Mouse (Mus musculus): ENCODE results near the gene Gm11639.

Gm11639 gene

DNA sequence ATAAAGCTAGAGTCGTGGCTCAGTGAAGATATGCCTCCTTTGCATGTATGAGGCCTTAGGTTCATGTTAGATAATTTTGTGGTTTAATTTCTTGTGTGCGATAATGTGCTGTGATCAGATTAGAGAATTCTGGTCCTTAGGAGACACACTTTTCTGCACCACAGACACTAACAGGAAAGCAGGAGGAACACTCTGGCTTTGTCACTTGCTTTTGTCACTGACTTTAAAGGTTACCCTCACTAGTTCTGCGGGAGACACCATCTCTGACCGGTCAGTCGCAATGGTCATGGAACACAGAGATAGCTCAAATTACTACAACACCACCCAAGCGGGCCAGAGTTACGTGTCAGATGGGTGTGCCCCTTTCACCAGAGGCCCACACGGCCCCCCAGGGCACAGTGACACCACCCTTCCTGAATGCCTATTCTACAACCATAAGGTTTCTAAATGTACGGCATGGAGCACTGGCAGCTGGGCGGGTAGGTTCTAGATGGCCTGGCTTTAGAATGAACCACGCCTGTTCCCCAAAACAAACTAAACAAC is 466.9 kb downstream of the Gm11639 start:
- no peak for DNase-seq (ENCODE audit: low spot score in 2 of 2)

- peak in 1 of 2 experiments; percentile 26 for DNase-seq (ENCODE audit: low spot score in 2 of 2)
Measured at GRCm38 (mm10) chr11:105153068-105153833, 467.7 kb downstream of the Gm11639 start.

DNA sequence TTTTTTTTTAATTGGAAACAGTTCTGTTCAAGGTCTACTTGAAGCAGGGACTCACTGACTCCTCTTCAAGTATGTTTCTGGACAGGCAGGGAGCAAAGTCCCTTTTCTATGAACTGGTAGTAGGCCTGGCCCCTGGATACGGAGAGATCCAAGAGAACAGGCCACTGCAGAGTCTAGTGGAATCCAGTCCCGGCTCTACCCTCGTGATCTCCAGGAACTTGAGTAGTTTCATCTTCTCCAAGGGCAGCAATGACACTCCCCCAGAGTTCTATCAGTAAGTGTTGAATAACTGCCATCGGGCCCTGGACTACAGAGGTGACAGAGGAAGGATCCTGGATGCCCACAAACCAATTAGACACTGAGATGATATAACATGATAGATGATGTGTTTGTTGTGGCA is 470.4 kb downstream of the Gm11639 start:
- no peak for DNase-seq (ENCODE audit: low spot score in 2 of 2)

DNA sequence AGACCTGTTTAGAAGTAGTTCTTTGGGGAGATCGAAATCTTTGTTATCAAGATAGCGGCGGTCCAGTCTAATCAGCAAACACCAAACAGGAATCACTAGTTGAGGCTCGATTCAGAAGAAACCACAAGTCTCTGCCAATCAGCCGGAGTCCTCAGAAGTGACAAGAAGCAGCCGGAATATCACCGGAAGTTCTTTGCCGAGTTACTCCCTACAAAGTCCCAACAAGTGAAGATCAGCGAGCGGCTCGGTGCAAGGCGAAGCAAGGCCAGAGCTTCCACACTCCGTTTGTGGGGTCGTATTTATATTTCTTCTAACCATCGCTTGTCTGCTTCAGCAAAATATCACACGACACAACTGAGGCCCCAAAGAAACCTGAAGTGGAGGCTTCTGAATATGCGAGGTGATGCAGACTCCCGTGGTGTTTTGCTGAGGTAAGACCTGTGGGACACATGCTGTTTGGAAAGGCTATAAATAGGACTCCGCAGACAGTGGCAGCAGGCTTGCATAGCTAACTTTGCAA is 471.3 kb downstream of the Gm11639 start:
- no peak for DNase-seq (ENCODE audit: low spot score in 2 of 2)

DNA sequence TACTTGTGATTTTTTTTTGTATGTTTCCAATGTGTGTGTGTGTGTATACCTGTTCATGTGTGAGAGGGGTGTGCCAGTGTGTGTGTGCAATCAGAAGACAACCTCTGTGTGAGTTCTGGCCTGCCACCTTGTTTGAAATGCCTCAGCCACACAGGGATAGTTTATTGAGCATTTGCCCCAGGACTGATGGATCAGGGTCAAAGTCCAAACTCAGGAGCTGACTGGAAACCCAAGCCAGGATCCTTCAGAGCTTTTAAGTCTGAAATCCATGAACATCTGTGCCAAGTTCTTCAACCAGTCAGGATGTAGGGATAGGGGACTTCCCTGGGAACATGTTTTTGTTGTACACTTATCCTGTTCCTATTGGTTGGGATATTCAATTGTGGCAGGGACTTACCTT is 472.5 kb downstream of the Gm11639 start:
- DNase-seq (ENCODE audit: low spot score in 2 of 2), result no peak

DNA sequence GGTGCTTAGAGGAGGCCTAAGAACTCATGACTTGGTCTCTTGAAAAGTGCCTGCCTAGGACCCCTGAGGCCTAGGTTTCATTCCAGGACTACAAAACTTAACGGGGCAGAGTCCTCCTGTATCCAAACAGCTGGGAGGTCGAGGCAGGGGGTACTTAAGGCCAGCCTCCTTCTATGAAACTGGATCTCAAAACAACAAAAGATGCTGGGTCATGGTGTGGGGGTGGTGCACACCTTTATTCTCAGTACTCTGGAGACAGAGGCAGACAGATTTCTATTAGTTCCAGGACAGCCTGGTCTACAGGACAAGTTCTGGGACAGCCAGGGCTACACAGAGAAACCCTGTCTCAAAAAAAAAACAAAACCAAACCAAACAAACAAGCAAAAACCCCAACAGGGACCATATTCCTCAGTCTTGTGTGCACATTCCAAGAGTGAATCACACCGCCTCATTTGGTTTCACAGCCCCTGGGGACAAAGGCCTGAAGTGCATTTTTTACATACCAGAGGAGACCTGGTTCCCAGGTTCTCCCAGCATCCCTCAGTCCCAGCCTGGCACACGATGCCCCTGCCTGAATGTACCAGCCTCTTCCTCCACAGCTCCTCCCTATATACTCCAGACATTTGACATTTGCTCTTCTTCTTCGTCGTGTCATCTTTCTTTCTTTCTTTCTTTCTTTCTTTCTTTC is 474.3 kb downstream of the Gm11639 start:
- DNase-seq (ENCODE audit: low spot score in 2 of 2), result no peak

GRCm38 (mm10) chr11:105161411-105161810 is 475.9 kb downstream of the Gm11639 start:
- DNase-seq (ENCODE audit: low spot score in 2 of 2), result no peak

DNA sequence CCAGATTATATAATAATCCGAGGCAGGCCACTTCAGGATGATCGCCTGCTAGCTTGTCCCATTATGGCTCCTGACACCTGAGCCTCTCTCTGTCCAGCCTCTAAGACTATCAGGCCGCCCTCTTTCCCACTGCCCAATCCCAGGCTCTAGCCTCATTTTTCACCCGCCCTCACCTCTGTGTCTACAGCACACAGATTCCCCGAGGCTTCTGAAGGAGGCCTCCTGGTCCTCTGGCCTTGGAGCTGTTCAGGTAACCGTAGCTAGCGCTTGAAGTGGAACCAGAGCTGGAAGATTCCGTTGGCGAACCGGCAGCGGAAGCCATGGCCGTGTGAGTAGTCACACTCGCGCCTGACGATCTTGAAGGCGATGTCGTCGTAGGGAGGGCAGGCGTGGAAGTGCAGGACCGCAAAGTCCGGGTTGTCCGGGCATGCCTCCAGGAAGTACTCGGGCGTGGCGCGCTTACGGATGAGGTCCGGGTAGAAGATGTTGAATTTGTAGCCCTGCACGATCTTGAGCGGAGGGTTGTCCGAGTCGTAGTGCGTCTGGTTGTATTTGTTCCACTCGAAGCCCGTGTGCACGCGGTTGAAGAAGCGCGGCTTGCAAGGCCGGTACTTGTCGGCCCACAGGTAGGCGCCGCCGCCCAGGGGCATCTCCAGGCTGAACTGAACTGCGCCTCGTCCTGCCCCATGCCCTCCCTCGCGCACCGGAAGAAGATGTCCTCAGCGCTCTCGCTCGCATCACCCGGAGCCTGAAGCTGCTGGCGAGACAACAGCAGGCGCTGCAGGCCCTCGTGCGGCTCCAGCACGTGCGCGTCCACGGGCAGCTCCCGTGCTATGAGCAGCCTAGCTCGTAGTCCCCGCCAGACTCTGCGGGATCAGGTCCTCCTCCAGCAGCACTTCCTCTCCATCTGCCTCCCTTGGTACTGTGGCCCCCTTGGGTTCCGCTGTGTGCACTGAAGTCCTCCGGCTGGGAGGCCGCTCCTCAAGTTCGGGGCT is 479.3 kb downstream of the Gm11639 start:
- no peak for DNase-seq (ENCODE audit: low spot score in 2 of 2)

GRCm38 (mm10) chr11:105166780-105167179 is 481.3 kb downstream of the Gm11639 start:
- no peak for DNase-seq (ENCODE audit: low spot score in 2 of 2)
